Mouse (Mus musculus): ENCODE measurements at regions not wholly inside any gene's neighbourhood (a gene's known extent, or its start where the extent isn't known, plus 50 kb on each side); places are given as distances from the start of the nearest gene placed in this dataset.

DNA sequence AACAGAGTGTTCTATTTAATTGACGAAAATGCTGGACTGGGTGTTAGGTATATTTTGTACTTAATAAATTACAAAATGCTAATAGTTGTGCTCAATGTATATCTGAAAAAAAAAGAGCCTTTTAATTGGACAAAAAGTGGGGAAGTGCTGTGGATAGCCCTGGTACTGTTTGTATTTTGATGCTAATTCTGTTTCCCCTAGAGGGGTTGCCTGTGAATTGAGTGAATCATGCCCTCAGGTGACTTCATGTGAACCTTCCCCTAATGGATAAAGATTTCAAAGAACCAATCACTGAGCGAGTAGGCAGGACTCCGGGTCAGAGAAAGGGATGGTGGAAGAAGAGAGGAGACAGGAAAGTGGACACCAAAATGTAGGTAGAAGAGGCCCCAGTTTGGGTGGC lies 59.7 kb upstream of the Cp start:
- no peak for ATAC-seq (replicated peaks; ENCODE audit: extremely low read depth, insufficient read depth, low FRiP score)
- Histone ChIP-seq H3K9me3 (replicated peaks; ENCODE audit: control insufficient read depth, low read length) (no peaks in the 10 kb centered on the region), H3K9ac (ENCODE audit: low read length) (no peak overlapping the region), H3K4me2 (ENCODE audit: low read depth, low read length) (peak overlapping the region; percentile 36; the same call in 1 of the 2 replicates), H3K27ac (ENCODE audit: low read length) (no peak overlapping the region), H3K4me1 (ENCODE audit: control insufficient read depth, insufficient read depth, low read length) (peaks cover 17% of the 10 kb centered on the region), H3K4me3 (ENCODE audit: low read length) (no peak overlapping the region), H3K27me3 (ENCODE audit: control insufficient read depth, insufficient read depth, low read length) (no peaks in the 10 kb centered on the region), H3K36me3 (ENCODE audit: control insufficient read depth, insufficient read depth) (peaks cover 4% of the 10 kb centered on the region; the same call in 1 of the 2 replicates)
- 85% methylated on average over 3 of the region's 3 CpGs for WGBS

DNA sequence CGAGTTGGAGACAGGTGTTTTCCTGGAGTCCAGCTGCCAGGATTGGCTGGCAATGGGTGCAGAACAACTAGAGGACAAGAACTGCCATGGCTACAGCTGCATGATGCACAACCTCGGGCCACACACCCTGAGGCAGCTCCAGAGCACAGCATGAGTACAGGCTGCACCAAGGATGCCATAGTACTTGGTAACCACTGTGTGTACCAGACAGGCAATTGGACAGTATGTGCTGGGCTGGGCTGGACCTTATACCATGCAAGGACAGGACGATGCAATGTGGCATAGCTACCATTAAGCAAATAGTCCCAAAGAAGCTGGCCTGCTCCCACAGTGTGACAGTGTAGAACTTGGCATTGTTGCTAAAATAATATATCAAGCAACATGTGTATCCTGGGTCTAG lies 54.6 kb upstream of the Cp start:
- no peak overlapping the region for H3K4me3 ChIP-seq (ENCODE audit: low read length)
- H3K4me2 ChIP-seq (ENCODE audit: low read depth, low read length): no peak overlapping the region
- H3K27me3 ChIP-seq (ENCODE audit: control insufficient read depth, insufficient read depth, low read length): no peaks in the 10 kb centered on the region
- 84% methylated on average over 3 of the region's 3 CpGs for WGBS
- H3K27ac ChIP-seq (ENCODE audit: low read length): no peak overlapping the region
- H3K4me1 ChIP-seq (ENCODE audit: control insufficient read depth, insufficient read depth, low read length): peaks cover 3% of the 10 kb centered on the region
- peaks cover 4% of the 10 kb centered on the region; the same call in 1 of the 2 replicates for H3K36me3 ChIP-seq (ENCODE audit: control insufficient read depth, insufficient read depth)
- no peaks in the 10 kb centered on the region for H3K9me3 ChIP-seq (replicated peaks; ENCODE audit: control insufficient read depth, low read length)
- no peak overlapping the region for H3K9ac ChIP-seq (ENCODE audit: low read length)
- ATAC-seq (replicated peaks; ENCODE audit: extremely low read depth, insufficient read depth, low FRiP score): no peak

DNA sequence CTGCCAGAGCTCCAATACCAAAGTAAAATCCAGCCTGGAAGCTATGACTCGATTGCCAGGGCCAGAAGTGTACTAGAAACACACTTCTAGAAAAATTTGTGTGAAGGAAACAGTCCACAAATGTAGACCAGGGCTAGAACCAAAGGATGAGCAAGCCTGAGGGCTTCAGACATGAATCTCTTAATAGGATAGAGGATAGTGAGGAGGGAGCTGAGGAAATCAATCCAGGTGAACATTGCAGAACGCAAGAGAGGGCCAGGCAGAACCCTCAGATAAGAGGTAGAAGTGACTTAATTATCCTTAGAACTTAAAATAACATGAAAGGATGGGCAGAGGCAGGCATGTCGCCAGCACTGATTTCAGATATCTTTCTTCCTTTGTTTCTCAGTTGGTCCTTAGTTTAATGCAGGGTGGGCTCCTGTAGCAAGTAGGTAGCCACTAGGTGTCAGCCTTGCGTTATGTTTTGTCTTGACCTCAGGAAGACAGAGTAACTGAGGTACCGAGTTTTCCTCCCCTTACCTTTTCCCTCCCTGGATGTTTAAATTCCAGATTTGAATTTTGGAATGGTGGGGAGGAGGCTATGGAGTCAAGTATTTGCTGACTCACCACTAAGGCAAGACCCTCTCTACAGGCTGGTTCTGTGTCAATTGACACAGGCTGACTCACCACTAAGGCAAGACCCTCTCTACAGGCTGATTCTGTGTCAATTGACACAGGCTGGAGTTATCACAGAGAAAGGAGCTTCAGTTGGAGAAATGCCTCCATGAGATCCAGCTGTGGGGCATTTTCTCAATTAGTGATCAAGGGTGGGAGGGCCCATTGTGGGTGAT lies 52.2 kb upstream of the Cp start:
- no peak overlapping the region for H3K4me2 ChIP-seq (ENCODE audit: low read depth, low read length)
- no peak overlapping the region for H3K9ac ChIP-seq (ENCODE audit: low read length)
- H3K27me3 ChIP-seq (ENCODE audit: control insufficient read depth, insufficient read depth, low read length): no peaks in the 10 kb centered on the region
- no peaks in the 10 kb centered on the region for H3K9me3 ChIP-seq (replicated peaks; ENCODE audit: control insufficient read depth, low read length)
- ATAC-seq (replicated peaks; ENCODE audit: extremely low read depth, insufficient read depth, low FRiP score): peak; percentile 37; the same call in 1 of the 2 replicates
- H3K27ac ChIP-seq (ENCODE audit: low read length): no peak overlapping the region
- H3K4me1 ChIP-seq (ENCODE audit: control insufficient read depth, insufficient read depth, low read length): no peaks in the 10 kb centered on the region
- H3K4me3 ChIP-seq (ENCODE audit: low read length): no peak overlapping the region
- WGBS: 28% methylated on average over 5 of the region's 5 CpGs
- peaks cover 4% of the 10 kb centered on the region; the same call in 1 of the 2 replicates for H3K36me3 ChIP-seq (ENCODE audit: control insufficient read depth, insufficient read depth)
